25 mouse cellular contexts compared by ENCODE assay signal in the genomic region with DNA sequence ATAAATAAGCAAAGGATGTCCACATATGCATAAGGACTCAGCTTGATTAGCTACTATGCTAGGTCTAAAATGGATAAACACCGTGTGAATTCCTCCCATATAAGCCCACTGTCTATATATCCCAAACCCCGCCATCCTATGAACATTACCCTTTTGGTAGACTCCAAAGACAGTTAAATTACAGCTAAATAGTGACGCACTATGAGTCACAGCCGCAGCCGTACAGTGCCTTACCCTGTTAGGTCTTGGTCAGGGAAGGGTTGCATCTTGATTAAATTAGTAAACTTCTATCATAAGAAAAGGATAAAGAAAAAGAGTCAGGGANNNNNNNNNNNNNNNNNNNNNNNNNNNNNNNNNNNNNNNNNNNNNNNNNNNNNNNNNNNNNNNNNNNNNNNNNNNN.
"Had no signal": no experiment of that assay in that cellular context is flagged by ENCODE, and none has a peak within 500 bp of the region (broad histone marks: within the 10 kb centered on the region; RNA-seq: fewer than 3 reads in every experiment).

No protein-coding gene starts in this region.

- H3K4me2 ChIP-seq: heart, embryonic 12.5 days; hindbrain, embryonic 12.5 days; hindbrain, embryonic 14.5 days; limb, embryonic 13.5 days; limb, embryonic 15.5 days; liver, embryonic 12.5 days had no signal

- H3K27me3 ChIP-seq: heart, embryonic 12.5 days; hindbrain, embryonic 12.5 days; limb, embryonic 13.5 days; limb, embryonic 15.5 days; liver, embryonic 12.5 days had no signal

- H3K4me3 ChIP-seq: gastrocnemius, adult 2 months; heart, embryonic 10.5 days; heart, embryonic 12.5 days; hindbrain, embryonic 10.5 days; hindbrain, embryonic 12.5 days; layer of hippocampus, adult 2 months; left cerebral cortex, adult 2 months; limb, embryonic 13.5 days; limb, embryonic 15.5 days; liver, embryonic 12.5 days had no signal

- H3K36me3 ChIP-seq: heart, embryonic 10.5 days; heart, embryonic 12.5 days; hindbrain, embryonic 10.5 days; hindbrain, embryonic 12.5 days; limb, embryonic 13.5 days; limb, embryonic 15.5 days; liver, embryonic 12.5 days had no signal

- DNase-seq: gastrocnemius, adult 2 months; gastrocnemius, postnatal 10 days; gastrocnemius, postnatal 25 days; heart, adult 18-20 months; heart, postnatal 10 days; heart, postnatal 4 days; kidney, adult 18-20 months; kidney, adult 8-10 months; kidney, postnatal 10 days; kidney, postnatal 25 days; kidney, postnatal 4 days; left cerebral cortex, postnatal 4 days had no signal

- ATAC-seq: hindbrain, embryonic 16.5 days; intestine, embryonic 16.5 days; liver, embryonic 12.5 days had no signal

- H3K27ac ChIP-seq: gastrocnemius, adult 2 months; heart, embryonic 10.5 days; hindbrain, embryonic 10.5 days; hindbrain, embryonic 12.5 days; hindbrain, embryonic 14.5 days; layer of hippocampus, adult 2 months; left cerebral cortex, adult 2 months; limb, embryonic 13.5 days; limb, embryonic 15.5 days; liver, embryonic 12.5 days; liver, embryonic 14.5 days had no signal

- H3K9me3 ChIP-seq: heart, embryonic 10.5 days; heart, embryonic 12.5 days; hindbrain, embryonic 10.5 days; hindbrain, embryonic 12.5 days; limb, embryonic 13.5 days; limb, embryonic 15.5 days; liver, embryonic 12.5 days had no signal

- H3K9ac ChIP-seq: heart, embryonic 12.5 days; hindbrain, embryonic 12.5 days; hindbrain, embryonic 14.5 days; limb, embryonic 13.5 days; limb, embryonic 15.5 days; liver, embryonic 12.5 days; liver, embryonic 14.5 days had no signal
